ENCODE assay signal across 19 mouse cellular contexts in genomic region chr13:51152966-51153669, GRCm38 (mm10). TPM values are rescaled to one million over a fixed set of nuclear protein-coding genes. Genes with fewer than 3 reads are reported as not detected.
A peak's percentile ranks its signal among the peaks of the same experiment; 100 is the strongest.
DNase-seq lines count a peak whose midpoint lies in the region; ATAC-seq and TF ChIP-seq lines count a peak whose summit lies in the region.
"Had no signal": no experiment of that assay in that cellular context is flagged by ENCODE, and none has a peak within 500 bp of the region (broad histone marks: within the 10 kb centered on the region; RNA-seq: fewer than 3 reads in every experiment).

No protein-coding gene starts in this region.

- H3K27ac ChIP-seq in liver, adult 2 months (replicated peaks; ENCODE audit: insufficient read depth, low read depth, low read length), result peak overlapping the region; percentile 100
- H3K27ac ChIP-seq in liver, embryonic 12.5 days, result no peak overlapping the region
- peak overlapping the region; percentile 85 for H3K27ac ChIP-seq in intestine, embryonic 16.5 days (ENCODE audit: low read length)
- H3K27ac ChIP-seq in liver, embryonic 16.5 days (ENCODE audit: low read length), result no peak overlapping the region
- H3K27ac ChIP-seq: embryonic facial prominence, embryonic 12.5 days; hindbrain, embryonic 10.5 days; limb, embryonic 15.5 days; midbrain, embryonic 12.5 days; neural tube, embryonic 12.5 days had no signal

- peak overlapping the region; percentile 34; the same call in 1 of the 2 replicates for H3K9ac ChIP-seq in liver, adult 2 months (ENCODE audit: low read depth, low read length)
- no peak overlapping the region for H3K9ac ChIP-seq in liver, embryonic 12.5 days
- H3K9ac ChIP-seq in intestine, embryonic 16.5 days (ENCODE audit: low read depth, low read length), result no peak overlapping the region
- H3K9ac ChIP-seq in liver, embryonic 16.5 days (ENCODE audit: low read depth, low read length), result no peak overlapping the region
- H3K9ac ChIP-seq: embryonic facial prominence, embryonic 12.5 days; limb, embryonic 15.5 days; midbrain, embryonic 12.5 days; neural tube, embryonic 12.5 days had no signal

- 17% methylated on average over 4 of the region's 4 CpGs for WGBS in liver, adult 2 months
- WGBS in liver, embryonic 12.5 days (ENCODE audit: insufficient replicate concordance), result 67% methylated on average over 4 of the region's 4 CpGs
- 57% methylated on average over 4 of the region's 4 CpGs for WGBS in intestine, embryonic 16.5 days
- WGBS in liver, embryonic 16.5 days (ENCODE audit: insufficient replicate concordance), result 57% methylated on average over 4 of the region's 4 CpGs

- H3K4me1 ChIP-seq in liver, adult 2 months (ENCODE audit: control insufficient read depth, insufficient read depth, low read length), result peaks cover 20% of the 10 kb centered on the region
- H3K4me1 ChIP-seq in liver, embryonic 12.5 days, result no peaks in the 10 kb centered on the region
- H3K4me1 ChIP-seq in intestine, embryonic 16.5 days (ENCODE audit: control insufficient read depth, insufficient read depth, low read length), result no peaks in the 10 kb centered on the region
- no peaks in the 10 kb centered on the region; the same call in 1 of the 2 replicates for H3K4me1 ChIP-seq in liver, embryonic 16.5 days (ENCODE audit: control insufficient read depth, low read depth, low read length)
- H3K4me1 ChIP-seq: embryonic facial prominence, embryonic 12.5 days; hindbrain, embryonic 10.5 days; limb, embryonic 15.5 days; midbrain, embryonic 12.5 days; neural tube, embryonic 12.5 days had no signal

- no peaks in the 10 kb centered on the region for H3K27me3 ChIP-seq in liver, adult 2 months (ENCODE audit: control insufficient read depth, insufficient read depth, low read length)
- no peaks in the 10 kb centered on the region for H3K27me3 ChIP-seq in liver, embryonic 12.5 days (replicated peaks)
- no peaks in the 10 kb centered on the region for H3K27me3 ChIP-seq in intestine, embryonic 16.5 days (replicated peaks; ENCODE audit: control insufficient read depth, insufficient read depth, low read length)
- no peaks in the 10 kb centered on the region for H3K27me3 ChIP-seq in liver, embryonic 16.5 days (ENCODE audit: control insufficient read depth, insufficient read depth, low read depth, low read length)
- H3K27me3 ChIP-seq: embryonic facial prominence, embryonic 12.5 days; limb, embryonic 15.5 days; midbrain, embryonic 12.5 days; neural tube, embryonic 12.5 days had no signal

- TF ChIP-seq POLR2A in liver, adult 2 months (IDR thresholded peaks at IDR 0.05; ENCODE audit: extremely low read depth, insufficient read depth, low read length), result no peak

- no peak for TF ChIP-seq CTCF in liver, adult 2 months (IDR thresholded peaks at IDR 0.05; ENCODE audit: low read depth, low read length)

- peaks cover 1% of the 10 kb centered on the region; the same call in 1 of the 2 replicates for H3K36me3 ChIP-seq in liver, adult 2 months (ENCODE audit: control insufficient read depth, insufficient read depth, low read length)
- H3K36me3 ChIP-seq in liver, embryonic 12.5 days, result peaks cover 36% of the 10 kb centered on the region
- H3K36me3 ChIP-seq in intestine, embryonic 16.5 days (ENCODE audit: control insufficient read depth, insufficient read depth, low read length), result peaks cover 14% of the 10 kb centered on the region; the same call in 1 of the 2 replicates
- no peaks in the 10 kb centered on the region for H3K36me3 ChIP-seq in liver, embryonic 16.5 days (ENCODE audit: control insufficient read depth, insufficient read depth)

- no peak overlapping the region for H3K4me2 ChIP-seq in liver, embryonic 12.5 days
- no peak overlapping the region for H3K4me2 ChIP-seq in intestine, embryonic 16.5 days (ENCODE audit: low read depth, low read length)
- H3K4me2 ChIP-seq in liver, embryonic 16.5 days (ENCODE audit: low read depth, low read length), result no peak overlapping the region
- H3K4me2 ChIP-seq: embryonic facial prominence, embryonic 12.5 days; limb, embryonic 15.5 days; midbrain, embryonic 12.5 days; neural tube, embryonic 12.5 days had no signal

- H3K79me2 ChIP-seq in liver, adult 2 months (ENCODE audit: control insufficient read depth, insufficient read depth, low read length), result no peaks in the 10 kb centered on the region; the same call in 1 of the 2 replicates

- peak; percentile 91 for DNase-seq in liver, adult 2 months (ENCODE audit: extremely low read depth, low read depth, low spot score)
- DNase-seq in yolk sac, embryonic 10.5 days (ENCODE audit: low spot score), result peak; percentile 38
- DNase-seq in cerebellum, postnatal 10 days, result no peak
- DNase-seq in cerebellum, adult 18-20 months, result no peak
- DNase-seq: adrenal gland, adult 8-10 months; cerebellum, adult 9-10 months; gastrocnemius, postnatal 25 days; layer of hippocampus, postnatal 36 days; right cerebral cortex, adult 18-20 months had no signal

- H3K4me3 ChIP-seq in liver, adult 2 months (ENCODE audit: insufficient read depth, low read depth, low read length), result peak overlapping the region; percentile 34; the same call in 1 of the 2 replicates
- no peak overlapping the region for H3K4me3 ChIP-seq in liver, embryonic 12.5 days
- H3K4me3 ChIP-seq in intestine, embryonic 16.5 days (ENCODE audit: low read length), result no peak overlapping the region
- no peak overlapping the region for H3K4me3 ChIP-seq in liver, embryonic 16.5 days (ENCODE audit: low read depth, low read length)
- H3K4me3 ChIP-seq: embryonic facial prominence, embryonic 12.5 days; erythroblast, embryonic 14.5 days; hindbrain, embryonic 10.5 days; limb, embryonic 15.5 days; midbrain, embryonic 12.5 days; neural tube, embryonic 12.5 days had no signal

- no peaks in the 10 kb centered on the region for H3K9me3 ChIP-seq in liver, embryonic 12.5 days (replicated peaks)
- H3K9me3 ChIP-seq in intestine, embryonic 16.5 days (ENCODE audit: control insufficient read depth, low read length), result no peaks in the 10 kb centered on the region
- no peaks in the 10 kb centered on the region for H3K9me3 ChIP-seq in liver, embryonic 16.5 days (replicated peaks; ENCODE audit: control insufficient read depth, low read length)
- H3K9me3 ChIP-seq: embryonic facial prominence, embryonic 12.5 days; hindbrain, embryonic 10.5 days; limb, embryonic 15.5 days; midbrain, embryonic 12.5 days; neural tube, embryonic 12.5 days had no signal

- ATAC-seq in liver, embryonic 12.5 days, result no peak; the same call in 1 of the 2 replicates
- peak; percentile 96 for ATAC-seq in intestine, embryonic 16.5 days
- peak; percentile 35; the same call in 1 of the 2 replicates for ATAC-seq in liver, embryonic 16.5 days (ENCODE audit: low read depth)
- ATAC-seq: forebrain, embryonic 14.5 days had no signal

RNA-seq across cellular contexts. Expression of gene Nxnl2, which starts 17.7 kb away (rescaled TPM):
- 0.07 and 0.09 TPM in 2 replicates for total RNA-seq in liver, adult 2 months (2014; rRNA removed)
- polyA plus RNA-seq in liver, adult 2 months (2012; rRNA removed), result 0.06 TPM in 1 of 2 replicates, not detected in the other
- 0.19 and 0.28 TPM in 2 replicates for polyA plus RNA-seq in liver, embryonic 12.5 days (2016; fragmentation: Nextera tagmentation; extraction: Ambion mirVana)
- polyA plus RNA-seq in intestine, embryonic 16.5 days (2015; fragmentation: Nextera tagmentation; extraction: Ambion mirVana), result 1.9 and 2.4 TPM in 2 replicates
- polyA plus RNA-seq in liver, embryonic 16.5 days (2015; fragmentation: Nextera tagmentation; extraction: Ambion mirVana), result 0.07 and 0.19 TPM in 2 replicates
- total RNA-seq: gastrocnemius, postnatal 25 days had no signal
- polyA plus RNA-seq: erythroblast, embryonic 14.5 days had no signal

RNA-seq across cellular contexts. Expression of gene Spin1, which starts 52.4 kb away (rescaled TPM):
- 39.5 and 52.2 TPM in 2 replicates for total RNA-seq in liver, adult 2 months (2014; rRNA removed)
- polyA plus RNA-seq in liver, adult 2 months (2012; rRNA removed), result 17.1 and 19.5 TPM in 2 replicates
- 18.5 and 19.0 TPM in 2 replicates for polyA plus RNA-seq in liver, embryonic 12.5 days (2016; fragmentation: Nextera tagmentation; extraction: Ambion mirVana)
- polyA plus RNA-seq in intestine, embryonic 16.5 days (2015; fragmentation: Nextera tagmentation; extraction: Ambion mirVana), result 52.3 and 54.4 TPM in 2 replicates
- polyA plus RNA-seq in liver, embryonic 16.5 days (2015; fragmentation: Nextera tagmentation; extraction: Ambion mirVana), result 9.7 and 10.4 TPM in 2 replicates

Comparison
In these comparisons a context has a peak if more than half of its experiments do, and no peak if none do; other contexts are left out.
1. H3K27ac ChIP-seq: peak in liver, adult 2 months (single experiment) and intestine, embryonic 16.5 days (single experiment); none in liver, embryonic 12.5 days (single experiment) and liver, embryonic 16.5 days (single experiment).
2. DNase-seq: peak in liver, adult 2 months (single experiment) and yolk sac, embryonic 10.5 days (single experiment); none in cerebellum, postnatal 10 days (0 of 2) and cerebellum, adult 18-20 months (0 of 2).